Mouse (Mus musculus) intestine, postnatal 0 days (tissue): ENCODE measurements at regions not wholly inside any gene's neighbourhood (a gene's known extent, or its start where the extent isn't known, plus 50 kb on each side); places are given as distances from the start of the nearest gene placed in this dataset.

Source experiments
- ATAC-seq: fragments of 200-750 bp; cut with Nextera tagmentation; 2 replicates; pipeline ENCODE4 v1.8.0; 2017; ENCODE audit warnings: mild to moderate bottlenecking, moderate TSS enrichment, moderate library complexity
- H3K27ac ChIP-seq: fragments of 300-500 bp; sonication (generic); 2 replicates; pipeline ENCODE4 v1.5.1; 2014; ENCODE audit warnings: mild to moderate bottlenecking, low read depth, low read length, moderate library complexity
- H3K27me3 ChIP-seq: fragments of 300-500 bp; sonication (generic); replicated peaks from 2 replicates; pipeline ENCODE4 v1.6.1; 2014; ENCODE audit warnings: low read length, mixed read lengths; ENCODE audit not compliant: control insufficient read depth, insufficient read depth
- H3K36me3 ChIP-seq: fragments of 300-500 bp; sonication (generic); 2 replicates; pipeline ENCODE4 v1.6.1; 2014; ENCODE audit warnings: mild to moderate bottlenecking, moderate library complexity; ENCODE audit not compliant: control insufficient read depth, insufficient read depth
- H3K4me1 ChIP-seq: fragments of 300-500 bp; sonication (generic); replicated peaks from 2 replicates; pipeline ENCODE4 v1.6.1; 2014; ENCODE audit warnings: antibody characterized with exemption, low read length, mixed read lengths; ENCODE audit not compliant: control insufficient read depth, insufficient read depth
- H3K4me2 ChIP-seq: fragments of 300-500 bp; sonication (generic); replicated peaks from 2 replicates; pipeline ENCODE4 v1.6.1; 2014; ENCODE audit warnings: low read depth, mild to moderate bottlenecking, moderate library complexity
- H3K4me3 ChIP-seq: fragments of 300-500 bp; sonication (generic); 2 replicates; pipeline ENCODE4 v1.5.1; 2014; ENCODE audit warnings: low read depth, low read length
- H3K9ac ChIP-seq: fragments of 300-500 bp; sonication (generic); 2 replicates; pipeline ENCODE4 v1.6.1; 2014; ENCODE audit warnings: mild to moderate bottlenecking, low read depth, low read length
- H3K9me3 ChIP-seq: fragments of 300-500 bp; sonication (generic); 2 replicates; pipeline ENCODE4 v1.6.1; 2016; ENCODE audit warnings: mixed run types; ENCODE audit not compliant: control insufficient read depth
- CTCF ChIP-seq: sonication (generic); IDR thresholded peaks from 2 replicates; pipeline ENCODE4 v1.5.1; 2016; ENCODE audit warnings: low read depth, mild to moderate bottlenecking, control low read depth, antibody characterized with exemption, moderate library complexity
- WGBS: fragments of 180-500 bp; shearing (Covaris S2); extraction: QIAGEN DNeasy Blood & Tissue Kit; methylation state at CpG from one replicate; pipeline ENCODE4 v1.1.7; 2014; 5-methylcytosine and 5-hydroxymethylcytosine counted together

GRCm38 (mm10) chr13:115727986-115728385 lies 581.5 kb downstream of the Isl1 start:
- no peaks in the 10 kb centered on the region for H3K27me3 ChIP-seq
- no peak overlapping the region for H3K4me2 ChIP-seq
- no peaks in the 10 kb centered on the region for H3K4me1 ChIP-seq
- no peak overlapping the region for H3K9ac ChIP-seq
- 88% methylated on average over 5 of the region's 5 CpGs for WGBS
- no peak overlapping the region for H3K27ac ChIP-seq
- no peaks in the 10 kb centered on the region for H3K36me3 ChIP-seq
- TF ChIP-seq CTCF: no peak
- no peak overlapping the region for H3K4me3 ChIP-seq
- no peaks in the 10 kb centered on the region for H3K9me3 ChIP-seq
- ATAC-seq: no peak

- Histone ChIP-seq H3K36me3 (no peaks in the 10 kb centered on the region), H3K4me2 (no peak overlapping the region), H3K4me1 (no peaks in the 10 kb centered on the region), H3K4me3 (no peak overlapping the region), H3K27ac (no peak overlapping the region), H3K9ac (no peak overlapping the region), H3K9me3 (no peaks in the 10 kb centered on the region), H3K27me3 (no peaks in the 10 kb centered on the region)
- TF ChIP-seq CTCF: peak; percentile 29; the same call in 1 of the 2 replicates
- ATAC-seq: no peak
- 63% methylated on average over 5 of the region's 5 CpGs for WGBS
Observed at GRCm38 (mm10) chr13:115725356-115725952, 584.0 kb downstream of the Isl1 start.

- H3K9me3 ChIP-seq: no peaks in the 10 kb centered on the region
- H3K9ac ChIP-seq: no peak overlapping the region
- H3K27ac ChIP-seq: no peak overlapping the region
- H3K4me2 ChIP-seq: no peak overlapping the region
- no peaks in the 10 kb centered on the region for H3K36me3 ChIP-seq
- no peaks in the 10 kb centered on the region for H3K27me3 ChIP-seq
- no peaks in the 10 kb centered on the region for H3K4me1 ChIP-seq
- H3K4me3 ChIP-seq: no peak overlapping the region
- ATAC-seq: no peak
- 89% methylated on average over 2 of the region's 2 CpGs for WGBS
- no peak for TF ChIP-seq CTCF
Observed at GRCm38 (mm10) chr13:115719276-115719675, 590.2 kb downstream of the Isl1 start.

- Histone ChIP-seq H3K4me3 (no peak overlapping the region), H3K9ac (no peak overlapping the region), H3K27me3 (no peaks in the 10 kb centered on the region), H3K36me3 (no peaks in the 10 kb centered on the region), H3K9me3 (no peaks in the 10 kb centered on the region), H3K4me2 (no peak overlapping the region), H3K4me1 (no peaks in the 10 kb centered on the region), H3K27ac (no peak overlapping the region)
- no peak for ATAC-seq
- 71% methylated on average over 5 of the region's 5 CpGs for WGBS
- no peak for TF ChIP-seq CTCF
Observed at GRCm38 (mm10) chr13:115718859-115719258, 590.6 kb downstream of the Isl1 start.

- ATAC-seq: no peak
- Histone ChIP-seq H3K9me3 (no peaks in the 10 kb centered on the region), H3K4me1 (no peaks in the 10 kb centered on the region), H3K4me3 (no peak overlapping the region), H3K4me2 (no peak overlapping the region), H3K9ac (no peak overlapping the region), H3K27ac (no peak overlapping the region), H3K27me3 (no peaks in the 10 kb centered on the region), H3K36me3 (no peaks in the 10 kb centered on the region)
- no peak for TF ChIP-seq CTCF
- 61% methylated on average over 2 of the region's 2 CpGs for WGBS
Observed at GRCm38 (mm10) chr13:115696197-115696596, 594.4 kb upstream of the Itga1 start.

GRCm38 (mm10) chr13:115687426-115687825 lies 585.7 kb upstream of the Itga1 start:
- H3K27me3 ChIP-seq: no peaks in the 10 kb centered on the region
- WGBS: 78% methylated on average over 4 of the region's 4 CpGs
- no peak for ATAC-seq

GRCm38 (mm10) chr13:115679591-115679990 lies 577.8 kb upstream of the Itga1 start:
- no peak overlapping the region for H3K9ac ChIP-seq
- no peaks in the 10 kb centered on the region for H3K9me3 ChIP-seq
- no peak for ATAC-seq
- TF ChIP-seq CTCF: peak; percentile 52
- 32% methylated on average over 6 of the region's 6 CpGs for WGBS
- no peak overlapping the region for H3K4me3 ChIP-seq
- H3K36me3 ChIP-seq: no peaks in the 10 kb centered on the region
- no peak overlapping the region for H3K27ac ChIP-seq
- H3K4me2 ChIP-seq: no peak overlapping the region
- no peaks in the 10 kb centered on the region for H3K4me1 ChIP-seq
- H3K27me3 ChIP-seq: no peaks in the 10 kb centered on the region

More at GRCm38 (mm10) chr13:115687426-115687825, 585.7 kb upstream of the Itga1 start:
- Histone ChIP-seq H3K4me2 (no peak overlapping the region), H3K27ac (no peak overlapping the region), H3K36me3 (no peaks in the 10 kb centered on the region), H3K9me3 (no peaks in the 10 kb centered on the region), H3K4me3 (no peak overlapping the region), H3K4me1 (no peaks in the 10 kb centered on the region), H3K9ac (no peak overlapping the region)
- TF ChIP-seq CTCF: no peak
